Mouse (Mus musculus): ENCODE data around the gene Pdhx. TPM values are rescaled to one million over a fixed set of nuclear protein-coding genes. Genes with fewer than 3 reads are reported as not detected.

The Pdhx gene
- total RNA-seq (2014; rRNA removed) = 16.9 and 24.0 TPM in 2 replicates
- polyA plus RNA-seq (2012; rRNA removed) = 18.4 and 19.2 TPM in 2 replicates

- WGBS = under 1% methylated on average over 55 of the region's 55 CpGs
- TF ChIP-seq CTCF (IDR thresholded peaks at IDR 0.05; ENCODE audit: low read depth, low read length) (no peak), POLR2A (IDR thresholded peaks at IDR 0.05; ENCODE audit: extremely low read depth, insufficient read depth, low read length) (peak; percentile 93)
These were observed at the start of gene Pdhx, which contains the start of gene Apip for GRCm38 (mm10) chr2:103073219-103073982. Gene Pdhx, minus strand, starts transcription at chr2:103073513. Gene Apip, plus strand, starts transcription at chr2:103073675.

DNA sequence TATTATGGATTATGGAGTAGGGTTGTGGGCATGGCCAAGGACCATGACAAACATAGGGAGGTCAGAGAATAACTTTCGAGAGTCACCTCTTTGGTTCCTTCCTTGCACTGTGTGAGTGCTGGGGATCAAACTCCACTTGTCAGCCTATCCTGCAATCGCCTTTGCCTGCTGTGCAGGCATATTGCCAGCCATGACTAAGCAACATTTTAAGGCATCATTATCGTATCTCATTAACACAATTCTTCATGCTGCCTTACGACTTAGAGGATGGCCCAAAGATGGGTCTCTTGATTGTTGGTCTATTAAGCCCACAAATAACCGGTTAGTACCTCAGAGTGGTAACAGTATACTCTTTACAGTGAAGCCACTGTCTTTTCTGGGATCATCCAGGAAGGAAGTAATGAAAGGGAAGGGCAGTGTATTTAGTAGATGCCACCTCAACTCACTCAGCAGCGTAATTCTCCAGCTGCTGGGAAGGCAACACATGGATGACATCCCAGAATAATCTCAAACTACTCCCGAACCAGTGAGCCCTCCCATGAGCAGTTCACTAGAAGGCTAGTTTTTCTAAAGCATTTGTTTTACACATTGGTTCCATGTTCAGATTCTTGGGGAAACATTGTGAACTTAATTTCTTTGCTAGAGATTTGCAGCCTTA lies 46.0 kb upstream of the Pdhx start:
- no peaks in the 10 kb centered on the region for H3K36me3 ChIP-seq (ENCODE audit: control insufficient read depth, insufficient read depth, low read length)
- no peak overlapping the region for H3K4me3 ChIP-seq (ENCODE audit: insufficient read depth, low read depth, low read length)
- TF ChIP-seq CTCF (IDR thresholded peaks at IDR 0.05; ENCODE audit: low read depth, low read length) (no peak), POLR2A (IDR thresholded peaks at IDR 0.05; ENCODE audit: extremely low read depth, insufficient read depth, low read length) (no peak)
- no peak overlapping the region for H3K9ac ChIP-seq (ENCODE audit: low read depth, low read length)
- DNase-seq (ENCODE audit: extremely low read depth, low read depth, low spot score) = peak; percentile 46
- H3K27ac ChIP-seq (replicated peaks; ENCODE audit: insufficient read depth, low read depth, low read length) = no peak overlapping the region
- no peaks in the 10 kb centered on the region for H3K4me1 ChIP-seq (ENCODE audit: control insufficient read depth, insufficient read depth, low read length)
- no peaks in the 10 kb centered on the region for H3K27me3 ChIP-seq (ENCODE audit: control insufficient read depth, insufficient read depth, low read length)
- WGBS = 69% methylated on average over 7 of the region's 7 CpGs
- H3K79me2 ChIP-seq (ENCODE audit: control insufficient read depth, insufficient read depth, low read length) = no peaks in the 10 kb centered on the region

More at GRCm38 (mm10) chr2:103073219-103073982, at the start of gene Pdhx, which contains the start of gene Apip:
- peak within 1 kb of the TSS; percentile 82 for H3K27ac ChIP-seq (replicated peaks; ENCODE audit: insufficient read depth, low read depth, low read length)
- no peaks in the 10 kb centered on the region for H3K36me3 ChIP-seq (ENCODE audit: control insufficient read depth, insufficient read depth, low read length)
- H3K27me3 ChIP-seq (ENCODE audit: control insufficient read depth, insufficient read depth, low read length) = no peaks in the 10 kb centered on the region
- H3K79me2 ChIP-seq (ENCODE audit: control insufficient read depth, insufficient read depth, low read length) = peaks cover 29% of the 10 kb centered on the region
- peak; percentile 93 for DNase-seq (ENCODE audit: extremely low read depth, low read depth, low spot score)
- H3K4me1 ChIP-seq (ENCODE audit: control insufficient read depth, insufficient read depth, low read length) = peaks cover 15% of the 10 kb centered on the region; the same call in 1 of the 2 replicates
- H3K9ac ChIP-seq (ENCODE audit: low read depth, low read length) = peak within 1 kb of the TSS; percentile 89
- peak within 1 kb of the TSS; percentile 78 for H3K4me3 ChIP-seq (ENCODE audit: insufficient read depth, low read depth, low read length)

DNA sequence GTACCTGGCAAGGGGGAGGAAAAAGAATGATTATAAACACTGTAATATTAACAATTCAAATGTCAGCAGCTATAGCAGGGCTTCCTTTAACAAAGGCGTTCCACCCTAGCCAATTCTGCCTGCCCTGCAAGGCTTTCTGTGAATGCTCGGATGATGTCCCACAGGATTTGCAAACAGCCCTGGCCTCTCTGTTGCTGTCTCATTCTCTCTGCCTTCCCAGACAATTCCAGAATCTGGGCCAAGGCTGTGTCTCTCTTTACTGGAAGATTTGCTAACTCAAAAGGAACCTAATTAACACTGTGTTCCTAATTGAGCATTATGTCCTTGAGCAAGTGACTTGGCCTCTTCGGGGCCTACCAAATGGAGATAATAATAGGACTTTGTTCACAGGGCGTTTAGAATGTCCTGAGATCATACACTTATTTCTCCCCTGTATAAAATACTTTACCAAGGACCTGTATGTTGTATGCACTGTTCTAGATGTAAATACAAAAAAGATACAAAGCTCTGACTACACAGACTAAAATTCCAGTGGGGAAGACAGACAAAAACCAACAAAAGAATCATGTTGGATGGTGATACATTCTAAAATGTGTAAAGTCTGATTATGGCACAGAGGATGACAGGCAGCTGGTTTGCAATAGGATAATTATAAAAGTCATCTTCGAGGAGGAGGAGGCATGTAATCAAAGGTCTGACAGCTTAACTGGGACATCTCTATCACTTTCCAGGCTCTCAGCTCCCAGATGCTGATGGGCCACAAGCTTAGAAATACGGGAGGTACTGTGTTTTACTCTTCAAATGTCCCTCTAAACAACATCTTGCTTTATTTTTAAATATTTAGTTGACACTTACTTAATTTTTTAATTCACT lies 45.2 kb upstream of the Pdhx start:
- no peak overlapping the region for H3K4me3 ChIP-seq (ENCODE audit: insufficient read depth, low read depth, low read length)
- 80% methylated on average over 6 of the region's 6 CpGs for WGBS
- no peaks in the 10 kb centered on the region for H3K4me1 ChIP-seq (ENCODE audit: control insufficient read depth, insufficient read depth, low read length)
- H3K79me2 ChIP-seq (ENCODE audit: control insufficient read depth, insufficient read depth, low read length) = no peaks in the 10 kb centered on the region
- TF ChIP-seq POLR2A (IDR thresholded peaks at IDR 0.05; ENCODE audit: extremely low read depth, insufficient read depth, low read length) (no peak), CTCF (IDR thresholded peaks at IDR 0.05; ENCODE audit: low read depth, low read length) (no peak)
- DNase-seq (ENCODE audit: extremely low read depth, low read depth, low spot score) = no peak
- no peaks in the 10 kb centered on the region for H3K27me3 ChIP-seq (ENCODE audit: control insufficient read depth, insufficient read depth, low read length)
- no peak overlapping the region for H3K9ac ChIP-seq (ENCODE audit: low read depth, low read length)
- no peaks in the 10 kb centered on the region for H3K36me3 ChIP-seq (ENCODE audit: control insufficient read depth, insufficient read depth, low read length)
- H3K27ac ChIP-seq (replicated peaks; ENCODE audit: insufficient read depth, low read depth, low read length) = no peak overlapping the region

DNA sequence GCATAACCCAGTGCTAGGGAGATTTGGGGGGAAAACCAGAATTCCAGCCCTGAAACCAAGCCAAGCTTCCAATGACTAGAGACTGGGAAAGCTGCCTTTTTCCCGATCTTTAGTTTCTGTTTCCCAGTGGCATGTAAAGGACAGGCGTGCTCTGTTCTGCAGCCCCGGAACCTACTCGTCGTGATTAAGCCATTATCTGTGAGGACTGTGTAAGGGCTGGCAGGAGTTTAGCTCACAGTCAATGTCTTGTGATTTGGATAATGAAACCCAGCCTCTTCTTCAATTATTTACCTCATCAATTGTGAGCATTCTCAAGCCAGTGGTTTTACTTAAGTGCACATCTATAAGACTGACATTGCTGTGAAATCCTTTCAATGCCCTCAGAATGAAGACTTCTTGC lies 43.9 kb upstream of the Pdhx start:
- Histone ChIP-seq H3K4me3 (ENCODE audit: insufficient read depth, low read depth, low read length) (no peak overlapping the region), H3K4me1 (ENCODE audit: control insufficient read depth, insufficient read depth, low read length) (no peaks in the 10 kb centered on the region), H3K79me2 (ENCODE audit: control insufficient read depth, insufficient read depth, low read length) (no peaks in the 10 kb centered on the region), H3K9ac (ENCODE audit: low read depth, low read length) (no peak overlapping the region), H3K36me3 (ENCODE audit: control insufficient read depth, insufficient read depth, low read length) (no peaks in the 10 kb centered on the region), H3K27me3 (ENCODE audit: control insufficient read depth, insufficient read depth, low read length) (no peaks in the 10 kb centered on the region), H3K27ac (replicated peaks; ENCODE audit: insufficient read depth, low read depth, low read length) (no peak overlapping the region)
- WGBS = 69% methylated on average over 5 of the region's 5 CpGs
- no peak for DNase-seq (ENCODE audit: extremely low read depth, low read depth, low spot score)
- TF ChIP-seq CTCF (IDR thresholded peaks at IDR 0.05; ENCODE audit: low read depth, low read length) = no peak
- TF ChIP-seq POLR2A (IDR thresholded peaks at IDR 0.05; ENCODE audit: extremely low read depth, insufficient read depth, low read length) = no peak

- no peak for DNase-seq (ENCODE audit: extremely low read depth, low read depth, low spot score)
- no peak overlapping the region for H3K9ac ChIP-seq (ENCODE audit: low read depth, low read length)
- H3K4me1 ChIP-seq (ENCODE audit: control insufficient read depth, insufficient read depth, low read length) = no peaks in the 10 kb centered on the region
- H3K79me2 ChIP-seq (ENCODE audit: control insufficient read depth, insufficient read depth, low read length) = no peaks in the 10 kb centered on the region
- H3K27ac ChIP-seq (replicated peaks; ENCODE audit: insufficient read depth, low read depth, low read length) = no peak overlapping the region
- no peak overlapping the region for H3K4me3 ChIP-seq (ENCODE audit: insufficient read depth, low read depth, low read length)
- H3K27me3 ChIP-seq (ENCODE audit: control insufficient read depth, insufficient read depth, low read length) = no peaks in the 10 kb centered on the region
- H3K36me3 ChIP-seq (ENCODE audit: control insufficient read depth, insufficient read depth, low read length) = no peaks in the 10 kb centered on the region
- TF ChIP-seq POLR2A (IDR thresholded peaks at IDR 0.05; ENCODE audit: extremely low read depth, insufficient read depth, low read length) (no peak), CTCF (IDR thresholded peaks at IDR 0.05; ENCODE audit: low read depth, low read length) (no peak)
- whole genome bisulfite sequencing = 75% methylated on average over 8 of the region's 8 CpGs
These were observed 38.4 kb upstream of the Pdhx start for GRCm38 (mm10) chr2:103111669-103112068.
